Mouse (Mus musculus) spleen, adult 2 months (tissue): ENCODE results near the gene Scube1.

Source experiments
- CTCF ChIP-seq: fragments of 200-500 bp; IDR thresholded peaks from 2 replicates; pipeline ENCODE4 v1.5.1; 2011; ENCODE audit warnings: mild to moderate bottlenecking, inconsistent platforms; ENCODE audit not compliant: insufficient read depth, insufficient read length, insufficient replicate concordance; ENCODE audit errors: extremely low read depth
- POLR2A ChIP-seq: fragments of 200-500 bp; IDR thresholded peaks from 2 replicates; pipeline ENCODE4 v1.6.1; 2011; ENCODE audit warnings: low read depth, low read length, inconsistent platforms

DNA sequence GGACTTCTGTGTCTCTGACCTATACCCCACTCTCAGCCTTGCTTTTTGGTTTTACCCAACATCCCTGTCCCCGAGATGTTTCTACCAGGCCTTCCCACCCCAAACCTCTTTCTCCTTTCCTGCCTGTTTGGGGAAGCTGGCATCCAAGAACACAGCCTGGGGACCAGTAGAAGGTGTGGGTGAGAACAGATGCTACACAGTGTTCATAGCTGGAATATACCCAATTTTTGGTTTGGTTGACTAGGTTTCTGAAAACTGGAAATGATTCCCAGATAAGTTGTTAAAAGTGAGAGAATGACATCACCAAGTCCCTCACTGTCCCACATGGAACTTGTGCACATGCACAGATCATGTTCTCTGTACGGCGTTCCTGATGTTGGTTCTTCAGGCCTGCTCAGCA, 109.6 kb downstream of the Scube1 start:
- TF ChIP-seq CTCF = no peak
- TF ChIP-seq POLR2A = no peak
